Mouse (Mus musculus) liver, postnatal 0 days (tissue): ENCODE measurements around the gene Ugt1a6a.

Source experiments
- CTCF ChIP-seq: sonication (generic); IDR thresholded peaks from 2 replicates; pipeline ENCODE4 v1.5.1; 2016; ENCODE audit warnings: antibody characterized with exemption, low read depth
- EP300 ChIP-seq: IDR thresholded peaks from 2 replicates; pipeline ENCODE4 v1.6.1; 2016; ENCODE audit warnings: antibody characterized with exemption, low read depth, mild to moderate bottlenecking

DNA sequence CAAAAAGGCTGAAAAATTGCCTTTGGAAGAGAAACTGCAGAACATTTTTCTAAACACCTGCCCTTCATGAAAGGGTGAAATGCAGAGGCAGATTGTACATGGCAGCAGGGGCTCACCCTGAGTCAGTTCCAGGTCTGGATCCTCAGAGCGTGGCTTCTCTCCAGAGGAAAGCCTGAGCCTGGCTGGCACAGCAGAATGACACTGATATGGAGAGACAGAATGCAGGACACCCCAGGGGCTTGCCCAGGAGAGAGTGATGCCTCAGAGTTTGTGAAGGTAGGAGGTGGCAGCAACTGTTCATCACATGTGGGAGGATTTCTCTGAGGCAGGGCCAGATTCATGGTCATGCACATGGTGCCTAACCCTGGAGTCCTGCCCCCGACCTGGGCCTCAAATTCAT, 65.4 kb downstream of the Ugt1a6a start:
- no peak for TF ChIP-seq CTCF
- no peak for TF ChIP-seq EP300
